Mouse (Mus musculus) CH12.LX (cell line): ENCODE results near the gene Slc35f2. TPM values are rescaled to one million over a fixed set of nuclear protein-coding genes. Genes with fewer than 3 reads are reported as not detected.

Experiments used
- DNase-seq: peaks from one replicate; pipeline ENCODE4 v3.0.0-alpha.2; 2013; ENCODE audit errors: extremely low read depth
- H3K27ac ChIP-seq: 2 replicates; pipeline ENCODE4 v1.5.1; 2012; ENCODE audit warnings: low read depth, mild to moderate bottlenecking, control low read depth, moderate library complexity; ENCODE audit not compliant: insufficient read depth
- H3K27me3 ChIP-seq: replicated peaks from 2 replicates; pipeline ENCODE3; 2012; ENCODE audit warnings: inconsistent platforms
- H3K36me3 ChIP-seq, 2 experiments: replicated peaks in 1 of 2; 2 replicates each; pipeline versions ENCODE3 to v1.6.1; 2012; ENCODE audit warnings: inconsistent platforms in 1 of 2, low read length in 1 of 2, mild to moderate bottlenecking in 1 of 2, mixed read lengths in 1 of 2, moderate library complexity in 1 of 2; ENCODE audit not compliant: control insufficient read depth in 1 of 2, insufficient read depth in 1 of 2
- H3K4me1 ChIP-seq, 2 experiments: 2 replicates each; pipeline ENCODE4 v1.6.1; 2012; ENCODE audit warnings: inconsistent platforms in 1 of 2, moderate library complexity in 1 of 2; ENCODE audit not compliant: insufficient read depth in 2 of 2, control insufficient read depth in 1 of 2
- H3K4me2 ChIP-seq: 2 replicates; pipeline ENCODE4 v1.6.1; 2012; ENCODE audit warnings: low read depth, mild to moderate bottlenecking, control low read depth; ENCODE audit not compliant: poor library complexity, insufficient read depth, severe bottlenecking
- H3K4me3 ChIP-seq, 3 experiments: fragments of 150-350 bp in 1 of 3; sonication (generic) in 1 of 3; replicated peaks in 1 of 3; 2 replicates each; pipeline versions ENCODE3 to v1.5.1; 2011 to 2012; ENCODE audit warnings: low read depth in 2 of 3, low read length in 2 of 3, mild to moderate bottlenecking in 2 of 3, moderate library complexity in 2 of 3, control low read depth in 1 of 3, improper control_type of control experiment in 1 of 3, inconsistent platforms in 1 of 3, mixed read lengths in 1 of 3; ENCODE audit not compliant: poor library complexity in 1 of 3
- H3K79me2 ChIP-seq: replicated peaks from 2 replicates; pipeline ENCODE4 v1.6.1; 2012; ENCODE audit warnings: mild to moderate bottlenecking, moderate library complexity; ENCODE audit not compliant: control insufficient read depth, poor library complexity, insufficient read depth, severe bottlenecking; ENCODE audit errors: extremely low read depth
- H3K9ac ChIP-seq: 2 replicates; pipeline ENCODE4 v1.6.1; 2012; ENCODE audit warnings: low read depth, mild to moderate bottlenecking, control low read depth, moderate library complexity; ENCODE audit not compliant: insufficient read depth
- H3K9me3 ChIP-seq: replicated peaks from 2 replicates; pipeline ENCODE3; 2012; ENCODE audit warnings: low read length, inconsistent platforms, mixed read lengths
- CHD1 ChIP-seq: IDR thresholded peaks from 2 replicates; pipeline ENCODE4 v1.6.1; 2012; ENCODE audit warnings: low read depth, low read length, improper control_type of control experiment, inconsistent platforms
- CHD2 ChIP-seq: IDR thresholded peaks from 2 replicates; pipeline ENCODE4 v1.6.1; 2011; ENCODE audit warnings: low read length, improper control_type of control experiment
- CTCF ChIP-seq, 2 experiments: IDR thresholded peaks in 1 of 2; conservative IDR thresholded peaks in 1 of 2; 2 replicates each; pipeline ENCODE4 v1.5.1; 2011 to 2012; ENCODE audit warnings: low read depth in 2 of 2, low read length in 2 of 2, improper control_type of control experiment in 1 of 2, inconsistent platforms in 1 of 2, mild to moderate bottlenecking in 1 of 2, moderate library complexity in 1 of 2
- GABPA ChIP-seq: IDR thresholded peaks from 2 replicates; pipeline ENCODE4 v1.6.1; 2012; ENCODE audit warnings: low read depth, low read length, improper control_type of control experiment, inconsistent platforms; ENCODE audit not compliant: insufficient replicate concordance
- IRF4 ChIP-seq: IDR thresholded peaks from 2 replicates; pipeline ENCODE4 v1.6.1; 2014; ENCODE audit warnings: low read depth, mild to moderate bottlenecking, inconsistent platforms, low read length, improper control_type of control experiment
- JUND ChIP-seq: conservative IDR thresholded peaks from 2 replicates; pipeline ENCODE4 v1.6.1; 2011; ENCODE audit warnings: low read depth, low read length, improper control_type of control experiment
- KAT2A ChIP-seq: IDR thresholded peaks from 2 replicates; pipeline ENCODE4 v1.6.1; 2012; ENCODE audit warnings: low read length, improper control_type of control experiment, inconsistent platforms; ENCODE audit not compliant: insufficient replicate concordance
- MXI1 ChIP-seq: IDR thresholded peaks from 2 replicates; pipeline ENCODE4 v1.6.1; 2011; ENCODE audit warnings: mild to moderate bottlenecking, low read depth, low read length, improper control_type of control experiment
- MYC ChIP-seq: IDR thresholded peaks from 2 replicates; pipeline ENCODE4 v1.6.1; 2011; ENCODE audit warnings: low read depth, mild to moderate bottlenecking, improper control_type of control experiment, low read length
- PAX5 ChIP-seq: IDR thresholded peaks from 2 replicates; pipeline ENCODE4 v1.6.1; 2012; ENCODE audit warnings: low read length, inconsistent platforms, mixed read lengths
- POLR2A ChIP-seq: IDR thresholded peaks from 2 replicates; pipeline ENCODE4 v1.6.1; 2011; ENCODE audit warnings: low read depth, mild to moderate bottlenecking, improper control_type of control experiment, low read length
- SIN3A ChIP-seq: IDR thresholded peaks from 2 replicates; pipeline ENCODE4 v1.6.1; 2012; ENCODE audit warnings: low read length, improper control_type of control experiment, inconsistent platforms
- TBP ChIP-seq: conservative IDR thresholded peaks from 2 replicates; pipeline ENCODE4 v1.6.1; 2011; ENCODE audit warnings: low read depth, low read length, improper control_type of control experiment
- TCF12 ChIP-seq: IDR thresholded peaks from 2 replicates; pipeline ENCODE4 v1.6.1; 2014; ENCODE audit warnings: low read depth, mild to moderate bottlenecking, inconsistent platforms, low read length, improper control_type of control experiment
- USF2 ChIP-seq: conservative IDR thresholded peaks from 2 replicates; pipeline ENCODE4 v1.6.1; 2011; ENCODE audit warnings: low read depth, low read length, improper control_type of control experiment
- ZC3H11A ChIP-seq: IDR thresholded peaks from 2 replicates; pipeline ENCODE4 v1.6.1; 2012; ENCODE audit warnings: low read depth, mild to moderate bottlenecking, inconsistent platforms, low read length, improper control_type of control experiment
- ZKSCAN1 ChIP-seq: IDR thresholded peaks from 2 replicates; pipeline ENCODE4 v1.6.1; 2012; ENCODE audit warnings: low read depth, inconsistent platforms, low read length, improper control_type of control experiment, borderline replicate concordance
- dilution Hi-C: fragments of 300-500 bp; cut with MboI; formaldehyde crosslinking; loops from 2 replicates; pipeline ENCODE4 v1.14.3; 2020; ENCODE audit warnings: low sequenced_read_pairs; ENCODE audit not compliant: extremely low pct_unique_long_range_greater_than_20kb, extremely low pct_ligation_motif_present
- in situ Hi-C: fragments of 300-500 bp; cut with MboI; formaldehyde crosslinking; loops from 3 replicates; pipeline ENCODE4 v1.14.3; 2019; ENCODE audit warnings: low sequenced_read_pairs, low pct_ligation_motif_present, low pct_unique_long_range_greater_than_20kb, mixed read lengths
- polyA plus RNA-seq: library from polyadenylated mRNA; unstranded; fragments of >175 nt; gene quantifications from 2 replicates; pipeline ENCODE4 v1.2.1, GENCODE M21; 2012; ENCODE audit warnings: low read depth; ENCODE audit not compliant: insufficient read length
- total RNA-seq, 2 experiments: library from RNA; depleted of rRNA; stranded (reverse); fragments of 300-350 nt in 1 of 2; fragments of >200 nt in 1 of 2; gene quantifications; 2 replicates each; pipeline ENCODE4 v1.2.3; 2012 to 2014

Gene Slc35f2
- total and polyA plus RNA-seq, 3 experiments: 0.13 to 3.1 (median 0.47) TPM

DNA sequence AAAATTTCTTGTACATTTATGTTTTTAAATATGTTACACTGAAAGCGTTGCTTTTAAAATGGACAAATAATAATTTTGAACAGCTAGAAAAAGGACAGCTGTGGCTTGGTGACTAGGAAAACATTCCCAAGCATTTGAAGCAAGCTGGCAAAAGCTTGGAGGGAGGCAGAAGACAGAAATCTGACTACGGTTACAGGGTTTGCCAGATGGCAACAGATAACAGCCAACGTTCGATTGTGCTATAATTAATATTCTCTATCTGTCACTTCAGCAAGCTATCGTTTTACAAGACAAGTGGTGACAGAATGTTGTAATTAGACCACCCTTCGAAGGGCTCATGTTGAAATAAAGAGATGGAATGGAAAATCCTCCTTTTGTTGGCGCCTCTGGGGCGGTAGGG, 77.2 kb downstream of the Slc35f2 start:
- no peak overlapping the region for H3K27ac ChIP-seq
- no peaks in the 10 kb centered on the region for H3K36me3 ChIP-seq
- dilution Hi-C loops: no loop called here
- in situ Hi-C loops: no loop called here
- no peaks in the 10 kb centered on the region for H3K9me3 ChIP-seq
- no peak overlapping the region for H3K4me3 ChIP-seq
- DNase-seq: no peak
- no peak for TF ChIP-seq CHD1
- TF ChIP-seq IRF4: no peak
- TF ChIP-seq TCF12: no peak
- TF ChIP-seq USF2: no peak
- no peak for TF ChIP-seq ZC3H11A
- TF ChIP-seq MXI1: no peak
- no peak for TF ChIP-seq KAT2A
- no peak for TF ChIP-seq SIN3A
- no peak for TF ChIP-seq POLR2A
- TF ChIP-seq CHD2: no peak
- no peaks in the 10 kb centered on the region for H3K79me2 ChIP-seq
- no peaks in the 10 kb centered on the region for H3K27me3 ChIP-seq
- H3K9ac ChIP-seq: no peak overlapping the region
- no peak overlapping the region for H3K4me2 ChIP-seq
- H3K4me1 ChIP-seq: no peaks in the 10 kb centered on the region

DNA sequence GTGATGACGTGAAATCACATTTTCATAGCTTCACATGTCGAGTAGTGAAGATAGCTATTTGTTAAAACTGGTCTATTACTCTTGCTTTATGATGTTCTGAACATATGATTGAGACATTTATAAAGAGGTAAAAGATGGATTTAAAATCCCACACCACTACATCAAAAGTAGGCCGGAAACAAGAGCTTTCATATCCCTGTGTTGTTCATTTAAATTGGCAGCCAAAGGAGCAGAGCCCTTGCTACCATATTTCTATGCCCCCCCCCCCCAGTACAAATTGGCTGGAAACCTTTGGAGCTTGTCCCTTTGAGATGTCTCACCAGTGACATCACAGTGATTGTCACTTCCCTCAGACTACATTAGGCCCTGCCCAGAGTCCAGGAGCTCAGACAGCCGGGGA, 78.5 kb downstream of the Slc35f2 start, which contains the start of gene Sln:
TSS of gene Sln (plus strand) at position 301 of the 400 bp plus-strand sequence.
- in situ Hi-C loops: no loop called here
- H3K9ac ChIP-seq: no peak within 1 kb of the TSS
- no peaks in the 10 kb centered on the region for H3K9me3 ChIP-seq
- H3K79me2 ChIP-seq: no peaks in the 10 kb centered on the region
- no peak within 1 kb of the TSS for H3K27ac ChIP-seq
- no peak within 1 kb of the TSS for H3K4me3 ChIP-seq
- no peak for DNase-seq
- no peaks in the 10 kb centered on the region for H3K36me3 ChIP-seq
- no peaks in the 10 kb centered on the region for H3K27me3 ChIP-seq
- TF ChIP-seq PAX5 (no peak), ZKSCAN1 (no peak), MYC (no peak), POLR2A (no peak), SIN3A (no peak), KAT2A (no peak), GABPA (no peak), JUND (no peak), CTCF (conservative IDR thresholded peaks at IDR 0.05 in 1 of 2, IDR thresholded peaks at IDR 0.05 in 1 of 2; ENCODE audit: low read depth in 2 of 2, low read length in 2 of 2) (no peak), TBP (no peak)
- H3K4me2 ChIP-seq: no peak within 1 kb of the TSS
- no peaks in the 10 kb centered on the region for H3K4me1 ChIP-seq
- dilution Hi-C loops: no loop called here
